Mouse (Mus musculus) inflammation-experienced regulatory T-cells, adult 16 weeks (primary cell): ENCODE results near the gene Gm2056. TPM values are rescaled to one million over a fixed set of nuclear protein-coding genes. Genes with fewer than 3 reads are reported as not detected.

Experiments
- polyA plus RNA-seq: library from polyadenylated mRNA; unstranded; fragments of 100-300 nt; shearing (Covaris generic); gene quantifications from one replicate; pipeline ENCODE4 v1.2.1, GENCODE M21; 2017

Gene Gm2056
- not detected for polyA plus RNA-seq

GRCm38 (mm10) chr12:88026704-88027103 lies at the start of gene Gm2056:
Gm2056 (plus strand) TSS chr12:88027004.

GRCm38 (mm10) chr12:88011548-88011947 lies 15.3 kb upstream of the Gm2056 start, which contains the start of gene Gm2075:
Gm2075 (plus strand) TSS chr12:88011848.

GRCm38 (mm10) chr12:88018671-88019070 lies 8.1 kb upstream of the Gm2056 start, which contains the start of gene Gm6803:
Gm6803 (minus strand) TSS chr12:88018771.

Other genes starting within 250 kb of the Gm2056 start
- gene Gm21936, start 231.5 kb upstream of the Gm2056 start, polyA plus RNA-seq = not detected
- gene BB287469, start 210.4 kb upstream of the Gm2056 start, polyA plus RNA-seq = not detected
- gene Gm2001, start 184.7 kb upstream of the Gm2056 start, polyA plus RNA-seq = not detected
- not detected for gene Gm2016, start 152.9 kb upstream of the Gm2056 start, polyA plus RNA-seq
- not detected for gene Gm2022, start 131.6 kb upstream of the Gm2056 start, polyA plus RNA-seq
- not detected for gene Gm2035, start 107.1 kb upstream of the Gm2056 start, polyA plus RNA-seq
- not detected for gene Gm2042, start 72.9 kb upstream of the Gm2056 start, polyA plus RNA-seq
- not detected for gene Gm2075, start 15.2 kb upstream of the Gm2056 start, polyA plus RNA-seq
- gene Gm6803, start 8.2 kb upstream of the Gm2056 start, polyA plus RNA-seq = not detected
- gene Gm16368, start 56.7 kb downstream of the Gm2056 start, polyA plus RNA-seq = not detected
- not detected for gene Gm10436, start 155.1 kb downstream of the Gm2056 start, polyA plus RNA-seq
- not detected for gene Gm8332, start 223.1 kb downstream of the Gm2056 start, polyA plus RNA-seq
- not detected for gene Gm5662, start 247.5 kb downstream of the Gm2056 start, polyA plus RNA-seq